Mouse (Mus musculus): ENCODE data around the gene Cln6.
"Not testable (repeated sequence)": the region's sequence is repeated elsewhere in the genome, so short reads cannot be mapped to it uniquely, and the experiment has no call there.

The Cln6 gene

DNA sequence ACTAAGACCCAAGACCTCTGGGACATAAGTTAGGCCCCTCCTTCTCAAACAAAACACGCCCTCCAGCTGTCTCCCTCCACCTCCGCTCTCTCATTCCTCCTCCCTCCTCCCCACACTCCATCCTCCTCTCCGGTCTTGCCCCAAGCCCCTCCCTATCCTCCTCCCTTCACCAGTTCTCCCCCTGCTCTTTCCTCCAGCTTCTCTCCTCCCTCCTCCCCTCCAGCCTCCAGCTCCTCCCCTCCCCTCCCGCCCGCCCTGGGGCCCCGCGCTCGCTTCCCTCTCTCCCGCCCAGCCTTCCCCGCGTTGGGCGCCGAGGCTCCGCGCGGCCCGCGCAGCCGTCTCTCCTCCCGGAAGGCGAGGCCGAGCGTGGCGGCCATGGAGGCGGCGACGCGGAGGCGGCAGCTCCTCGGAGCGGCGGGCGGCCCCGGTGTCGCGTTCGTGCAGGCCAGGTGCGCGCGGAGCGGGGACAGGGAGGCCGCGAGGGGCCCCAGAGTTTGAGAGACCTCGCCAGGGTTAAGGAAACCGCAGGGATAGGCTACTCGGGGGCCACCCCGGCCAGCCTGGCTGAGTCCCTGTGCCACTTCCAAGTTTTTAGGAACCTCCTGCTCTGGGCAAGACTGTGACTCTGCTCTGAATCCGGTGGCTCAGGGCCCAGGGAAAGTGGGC, at the start of gene Cln6:
Gene Cln6 (plus strand): TSS at position 280 of the 666 bp plus-strand sequence.
- DNase-seq, result peak; percentile 70

DNA sequence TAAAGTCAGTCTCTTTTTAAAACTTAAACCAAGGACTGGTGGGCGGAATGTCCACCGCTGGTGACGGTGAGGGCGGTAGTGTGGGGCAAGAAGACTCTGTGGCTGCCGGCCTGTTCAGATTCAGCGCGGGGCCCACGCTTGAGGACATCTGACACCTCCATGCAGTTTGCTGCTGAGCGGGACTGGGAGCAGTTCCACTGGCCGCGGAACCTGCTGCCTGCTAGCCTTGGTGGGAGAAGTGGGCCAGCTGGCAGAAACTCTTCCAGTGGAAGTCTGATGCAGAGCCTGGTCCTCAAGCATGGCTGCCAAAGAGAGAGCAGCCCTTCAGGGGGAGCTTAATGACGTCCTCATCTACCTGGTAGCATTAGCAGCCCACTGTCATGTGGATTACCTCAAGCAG, 48.7 kb upstream of the Cln6 start:
- DNase-seq, result no peak

DNA sequence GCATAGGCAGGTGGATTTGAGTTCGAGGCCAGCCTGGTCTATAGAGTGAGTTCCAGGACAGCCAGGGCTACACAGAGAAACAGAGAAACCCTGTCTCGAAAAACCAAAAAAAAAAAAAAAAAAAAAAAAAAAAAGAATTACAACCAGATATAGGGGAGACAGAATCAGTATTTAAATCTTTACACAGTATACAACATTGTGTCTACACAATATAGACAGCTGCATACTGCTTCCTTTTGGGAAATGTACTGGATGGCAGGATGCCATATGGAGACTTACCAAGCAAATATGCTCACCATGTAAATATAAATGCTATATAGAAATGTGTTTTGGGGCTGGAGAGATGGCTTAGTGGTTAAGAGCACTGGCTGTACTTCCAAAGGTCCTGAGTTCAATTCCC, 39.4 kb upstream of the Cln6 start:
- DNase-seq, result not testable (repeated sequence)

DNA sequence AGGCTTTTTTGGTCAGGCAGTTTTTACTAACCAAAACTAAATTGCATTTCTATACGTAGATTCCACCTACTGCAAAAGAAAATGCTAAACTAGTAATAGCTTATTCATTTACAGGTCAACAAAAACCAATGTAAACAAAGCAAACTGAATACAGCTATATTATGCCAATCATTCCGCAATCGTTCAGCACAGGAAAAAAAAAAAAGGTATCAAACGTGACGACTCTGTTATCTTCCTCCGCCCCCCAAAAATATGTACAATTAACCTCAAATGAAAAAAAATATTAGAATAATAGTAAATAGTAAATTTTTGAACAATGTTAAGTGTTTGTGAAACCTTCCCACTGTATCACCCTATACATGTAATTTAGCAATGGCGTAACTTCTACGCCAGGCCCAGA, 28.5 kb upstream of the Cln6 start:
- no peak for DNase-seq

DNA sequence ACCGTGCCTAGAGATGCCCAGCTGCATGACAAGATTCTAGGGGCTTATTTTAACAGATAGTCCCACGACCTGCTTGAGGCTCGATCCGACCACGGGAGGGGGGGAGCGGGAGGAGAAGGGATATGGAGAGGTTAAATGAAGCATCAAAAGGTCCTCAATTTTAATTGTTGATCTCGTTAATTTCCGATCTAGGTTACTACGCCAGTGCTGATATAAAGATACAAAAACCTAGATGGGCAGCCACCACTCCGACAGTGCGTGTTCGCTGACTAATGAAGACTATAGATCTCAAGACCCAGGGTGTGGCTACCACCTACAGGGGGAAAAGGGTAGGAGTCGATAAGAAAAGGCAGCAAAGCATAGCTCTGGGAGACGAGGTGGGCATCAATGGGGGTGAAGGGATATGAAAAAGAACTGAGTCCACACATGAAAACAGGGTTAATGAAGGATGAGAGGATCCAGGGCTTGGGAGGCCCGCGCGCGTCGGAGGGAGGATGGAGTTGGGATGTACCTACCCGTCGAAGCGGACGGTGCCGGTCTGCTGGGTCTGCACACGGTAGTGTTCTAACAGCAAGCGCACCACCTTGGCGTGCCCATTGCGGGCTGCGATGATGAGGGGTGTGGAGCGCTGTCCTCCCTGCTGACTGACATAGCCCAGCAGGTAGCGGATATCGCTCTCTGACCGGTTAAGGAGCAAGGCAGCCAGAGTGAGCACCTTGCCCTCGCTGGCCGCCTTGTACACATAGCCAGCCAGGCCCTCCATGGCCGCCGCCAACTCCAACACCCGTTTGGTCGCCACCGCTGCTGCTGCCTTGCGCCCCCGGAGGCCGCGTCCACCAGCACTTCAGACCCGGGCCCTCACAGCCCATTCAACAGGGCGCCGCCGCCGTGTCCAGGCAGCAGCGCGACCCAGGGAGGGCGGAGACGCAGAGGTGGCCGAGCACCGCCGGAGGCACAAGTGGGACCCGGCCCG, 27.8 kb upstream of the Cln6 start:
- DNase-seq, result no peak

DNA sequence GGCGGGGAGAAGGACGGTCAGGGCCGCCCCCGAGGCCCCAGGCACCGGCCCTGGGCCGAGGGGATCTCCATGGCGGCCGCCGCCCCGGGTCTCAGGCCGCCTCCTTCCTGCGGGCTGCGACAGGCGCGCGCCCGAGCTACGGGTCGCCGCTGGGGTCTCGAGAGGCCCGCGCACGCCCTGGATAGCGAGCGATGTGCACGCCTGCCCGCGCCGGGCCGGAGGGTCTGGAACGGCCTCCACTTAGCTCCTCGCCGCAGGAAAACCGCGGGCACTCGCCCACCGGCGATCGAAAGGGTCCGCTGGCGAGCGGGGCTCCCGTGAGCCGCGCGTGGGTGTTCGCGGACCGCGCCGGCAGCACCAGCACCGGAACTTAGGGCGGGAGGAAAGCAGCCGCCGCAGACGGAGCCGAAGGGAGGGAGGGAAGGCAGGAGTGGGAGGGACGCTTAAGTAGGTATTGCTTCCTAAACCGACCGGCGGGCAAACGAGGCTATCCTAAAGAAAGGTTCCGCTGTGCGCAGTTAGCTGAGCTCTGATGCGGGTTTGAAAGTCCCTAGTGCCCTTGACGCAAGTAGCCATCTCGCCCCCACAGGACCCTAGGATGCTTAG, 27.0 kb upstream of the Cln6 start, which contains the start of gene Fem1b:
Gene Fem1b (minus strand): TSS at position 419 of the 606 bp plus-strand sequence.
- DNase-seq, result peak; percentile 91

DNA sequence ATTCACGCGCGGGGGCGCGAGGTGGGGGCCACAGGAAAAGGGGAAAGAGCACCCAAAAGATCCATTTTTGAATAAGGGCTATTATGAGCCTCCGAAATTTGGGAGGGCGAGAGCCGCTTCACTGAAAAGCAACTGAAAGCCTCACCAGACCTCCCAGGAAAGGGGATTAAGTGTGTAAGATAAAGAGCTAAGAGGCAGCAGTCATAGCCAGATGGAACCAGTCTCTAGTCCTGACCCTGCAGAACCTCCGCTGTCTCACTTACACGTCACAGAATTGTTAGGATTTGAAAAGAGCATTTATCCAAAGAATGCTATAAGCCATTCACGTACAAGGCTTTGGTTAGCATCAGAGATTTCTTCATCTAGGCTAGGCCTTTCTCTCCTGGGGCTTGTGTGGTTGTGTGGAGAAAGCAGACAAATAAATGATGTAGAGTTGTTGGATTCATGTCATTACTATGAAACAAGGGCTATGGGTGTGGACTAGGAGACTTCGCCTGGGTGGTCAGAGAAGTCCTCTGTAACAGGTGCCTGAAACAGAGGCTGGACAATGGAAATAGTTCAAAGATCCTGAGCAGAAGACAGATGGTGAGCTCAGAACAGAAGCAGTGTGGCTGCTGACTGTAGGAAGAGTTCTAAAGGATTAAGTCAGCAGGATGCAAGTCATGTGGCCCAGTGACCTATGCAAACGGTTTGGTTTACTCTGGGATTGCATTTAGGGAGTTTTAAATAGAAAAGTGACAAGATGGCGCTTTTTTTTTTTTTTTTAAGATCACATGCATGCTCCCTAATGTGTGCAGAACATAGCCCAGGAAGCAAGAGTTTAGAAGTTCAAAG, 26.2 kb upstream of the Cln6 start:
- DNase-seq, result no peak

DNA sequence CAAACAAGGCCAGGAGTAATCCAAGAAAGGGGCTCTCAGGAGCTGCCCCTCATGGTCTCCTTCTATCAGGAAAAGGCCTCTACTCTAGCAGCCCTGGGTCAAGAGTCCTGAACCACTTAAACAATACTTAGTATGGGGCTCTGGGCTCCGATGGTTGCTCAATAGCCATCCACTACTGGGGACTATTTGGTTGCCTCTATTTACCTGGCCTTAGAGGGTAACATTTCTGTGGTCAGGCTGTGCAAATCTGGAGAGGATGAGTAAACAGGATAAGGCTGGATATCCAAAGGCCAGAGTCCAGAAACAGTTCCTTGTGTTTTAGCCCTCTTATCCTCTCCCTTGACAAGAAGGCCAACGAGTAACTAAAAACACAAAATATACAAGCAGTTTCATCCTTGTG, 23.8 kb upstream of the Cln6 start:
- no peak for DNase-seq

DNA sequence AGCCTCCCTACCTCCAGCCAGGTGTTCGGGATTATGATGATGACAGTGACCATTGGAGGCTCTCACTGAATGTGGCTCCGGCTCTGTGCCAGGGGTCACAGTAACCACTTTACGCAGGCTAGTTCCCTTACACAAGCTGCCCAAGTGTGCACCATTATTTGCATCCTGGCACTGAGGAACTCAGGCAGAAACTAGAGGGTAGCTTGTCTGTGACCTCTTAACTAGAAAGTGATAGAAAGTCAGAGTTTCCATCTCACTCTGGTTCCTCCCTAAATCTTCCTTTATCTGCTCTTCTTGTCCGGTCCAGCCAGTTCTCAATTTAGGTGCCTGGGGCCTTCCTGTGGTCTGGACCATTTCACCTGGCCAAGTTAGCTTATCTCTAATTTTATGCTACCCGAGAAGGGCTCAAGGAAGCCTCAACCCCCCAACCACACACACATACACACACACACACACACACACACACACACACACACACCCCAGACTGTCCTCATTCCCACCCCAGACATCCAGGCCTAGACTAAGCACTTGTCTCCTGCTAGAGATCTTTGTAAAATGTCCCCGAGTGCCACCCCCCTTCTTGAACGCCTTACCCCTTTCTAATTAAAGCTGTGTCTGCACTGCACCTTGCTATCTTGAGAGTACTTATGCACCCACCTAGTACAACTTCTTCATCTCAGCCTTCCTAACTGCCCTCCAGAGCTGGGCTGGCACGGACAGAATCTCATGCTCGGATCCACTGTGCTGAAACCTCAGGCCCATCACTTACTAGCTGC, 22.1 kb upstream of the Cln6 start:
- no peak for DNase-seq

DNA sequence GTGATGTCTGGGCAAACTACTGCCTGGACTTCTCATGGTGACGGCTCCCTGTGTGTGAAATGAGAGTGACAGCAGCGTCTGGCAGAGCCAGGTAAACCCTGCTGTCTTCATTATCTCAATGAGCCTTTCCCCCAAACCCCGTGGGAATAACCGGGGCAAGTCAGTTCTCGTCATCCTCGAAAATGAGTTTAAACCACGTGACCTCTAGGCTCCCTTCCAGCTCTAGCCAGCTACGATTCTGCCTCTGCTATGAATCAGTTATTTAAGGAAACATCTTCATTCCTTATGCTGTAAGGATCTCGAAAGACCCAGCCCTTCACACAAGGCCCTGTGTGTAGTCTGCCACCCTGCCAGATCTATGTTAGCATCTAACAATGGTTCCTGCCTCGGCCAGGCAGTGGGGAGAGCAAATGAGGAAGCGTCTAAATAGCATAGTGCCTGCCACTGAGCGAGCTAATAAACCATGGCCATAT, 21.4 kb upstream of the Cln6 start:
- no peak for DNase-seq

DNA sequence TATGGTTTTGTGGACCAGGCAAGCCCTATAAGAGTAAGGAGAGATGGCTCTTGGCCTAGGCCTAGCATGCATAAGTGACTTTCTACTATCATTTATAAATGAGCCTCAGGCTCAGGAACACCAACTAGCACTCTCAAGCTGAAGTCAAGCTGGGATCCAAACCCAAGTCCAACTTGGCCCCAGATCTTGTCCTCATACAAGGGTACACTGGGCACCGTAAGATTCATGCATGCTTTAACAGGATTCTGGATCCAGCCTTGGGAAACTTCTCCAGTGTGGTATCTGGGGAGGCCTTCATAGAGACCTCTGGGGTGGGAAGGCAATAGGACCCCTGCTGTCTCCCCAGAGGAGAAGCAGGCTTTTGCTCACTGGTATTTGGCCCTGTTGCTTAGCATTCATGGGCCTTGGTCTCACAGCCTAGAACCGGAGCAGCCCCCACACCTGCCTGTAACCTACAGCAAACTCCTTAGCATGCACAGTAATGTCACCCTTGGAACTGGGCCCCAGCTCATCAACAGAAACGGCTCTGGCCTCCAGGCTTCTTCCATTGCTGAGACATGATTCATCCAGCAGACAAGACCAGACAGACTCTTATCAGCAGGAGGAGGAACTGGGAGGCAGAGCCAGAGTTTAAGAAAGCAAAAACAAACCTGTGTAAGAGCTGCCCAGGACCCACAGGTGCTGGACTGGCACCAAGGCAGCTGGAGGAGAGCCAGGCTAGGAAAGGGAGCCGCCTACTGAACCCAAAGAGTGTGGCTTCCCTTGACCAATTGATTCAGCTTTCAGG, 20.6 kb upstream of the Cln6 start:
- no peak for DNase-seq

DNA sequence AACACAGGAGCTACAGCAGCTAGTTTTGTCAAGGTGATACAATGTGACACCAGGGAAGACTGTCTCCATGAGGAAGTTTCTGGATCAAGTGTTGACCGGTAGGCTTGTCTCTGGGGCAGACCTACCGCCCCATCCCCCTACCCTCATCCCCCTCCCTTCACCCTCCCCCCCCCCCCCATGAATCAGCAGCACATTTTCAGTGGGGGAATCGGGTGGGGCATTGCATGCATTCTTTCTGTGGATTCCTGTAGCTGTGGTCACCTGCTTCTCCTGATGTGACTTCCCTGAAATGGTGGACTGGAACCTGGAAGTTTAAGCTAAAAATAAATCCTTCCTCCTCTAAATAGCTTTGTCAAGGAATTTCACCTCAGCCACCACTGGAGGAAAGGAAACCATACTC, 19.1 kb upstream of the Cln6 start:
- DNase-seq, result no peak

DNA sequence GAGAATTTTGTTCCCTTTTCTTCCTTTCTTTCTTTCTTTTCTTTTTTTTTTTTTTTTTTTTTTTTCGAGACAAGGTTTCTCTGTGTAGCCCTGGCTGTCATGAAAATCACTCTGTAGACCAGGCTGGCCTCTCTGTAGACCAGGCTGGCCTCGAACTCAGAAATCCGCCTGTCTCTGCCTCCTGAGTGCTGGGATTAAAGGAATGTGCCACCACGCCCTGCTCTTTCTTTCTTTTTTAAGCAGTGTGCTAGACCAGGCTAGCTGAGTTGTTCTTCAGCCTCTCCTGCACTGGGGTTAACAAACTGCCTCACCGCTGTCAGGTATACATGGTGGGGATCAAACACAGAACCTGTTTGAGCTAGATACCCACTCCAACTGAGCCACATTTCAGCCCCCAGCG, 18.7 kb upstream of the Cln6 start:
- not testable (repeated sequence) for DNase-seq

DNA sequence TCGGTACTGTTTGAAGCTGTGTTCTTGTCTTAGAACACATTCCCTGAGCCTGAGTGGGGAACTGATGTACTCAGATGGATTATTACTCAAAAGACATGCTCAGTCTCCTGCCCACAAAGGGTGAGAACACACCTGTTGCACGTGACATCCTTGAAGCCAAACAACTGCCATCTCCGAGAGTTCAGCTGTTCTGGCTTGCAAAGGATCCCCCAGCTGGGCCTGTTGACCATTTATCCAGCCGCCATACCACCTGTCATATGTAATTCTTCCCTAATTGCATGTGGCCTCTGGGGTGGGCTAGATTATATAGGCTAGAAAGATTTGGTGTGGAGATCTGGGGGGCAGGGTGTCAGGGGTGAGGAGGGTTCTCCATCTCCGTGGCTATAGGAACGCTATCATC, 17.8 kb upstream of the Cln6 start:
- no peak for DNase-seq

DNA sequence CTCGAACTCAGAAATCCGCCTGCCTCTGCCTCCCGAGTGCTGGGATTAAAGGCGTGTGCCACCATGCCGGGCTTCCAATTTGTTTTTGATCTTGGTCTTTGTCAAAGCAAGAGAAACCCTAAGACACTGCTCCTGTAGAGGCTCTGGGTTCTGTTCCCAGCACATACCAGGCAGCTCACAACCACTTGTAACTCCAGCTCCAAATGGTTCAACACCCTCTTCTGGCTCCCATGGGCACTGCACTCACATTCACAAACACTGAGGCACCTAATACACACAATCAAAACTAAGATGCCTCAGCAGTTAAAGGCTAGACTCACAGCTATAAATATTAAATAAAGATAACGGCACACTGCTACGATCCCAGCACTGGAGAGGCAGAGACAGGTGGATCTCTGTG, 16.8 kb upstream of the Cln6 start:
- no peak for DNase-seq

DNA sequence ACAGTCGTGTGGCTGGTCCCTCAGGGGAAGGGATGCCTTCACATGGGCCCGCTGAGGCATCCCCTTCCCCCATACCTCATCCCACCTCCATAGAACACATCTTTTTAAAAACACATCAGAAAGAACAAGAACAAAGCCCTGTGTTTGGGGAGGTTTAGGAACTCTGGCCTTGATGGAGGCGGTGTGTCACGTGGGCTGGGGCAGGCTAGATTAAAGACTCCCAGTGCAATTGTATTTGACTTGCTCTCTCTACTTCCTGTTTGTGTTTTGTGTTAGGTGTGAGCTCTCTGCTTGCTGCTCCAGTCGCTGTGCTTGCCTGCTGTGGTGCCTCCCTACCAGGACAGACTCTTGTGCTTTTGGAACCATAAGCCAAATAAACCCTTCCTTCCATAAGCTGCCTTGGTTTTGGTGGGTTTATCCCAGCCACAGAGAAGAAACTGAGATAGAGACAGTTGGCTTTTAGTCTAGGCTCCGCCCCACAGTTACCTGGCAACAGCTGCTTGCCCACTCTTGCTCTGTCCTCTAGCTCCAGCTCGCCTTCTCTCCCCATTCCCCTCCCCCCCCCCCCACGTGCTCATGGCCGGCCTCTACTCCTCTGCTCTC, 12.7 kb upstream of the Cln6 start:
- no peak for DNase-seq

DNA sequence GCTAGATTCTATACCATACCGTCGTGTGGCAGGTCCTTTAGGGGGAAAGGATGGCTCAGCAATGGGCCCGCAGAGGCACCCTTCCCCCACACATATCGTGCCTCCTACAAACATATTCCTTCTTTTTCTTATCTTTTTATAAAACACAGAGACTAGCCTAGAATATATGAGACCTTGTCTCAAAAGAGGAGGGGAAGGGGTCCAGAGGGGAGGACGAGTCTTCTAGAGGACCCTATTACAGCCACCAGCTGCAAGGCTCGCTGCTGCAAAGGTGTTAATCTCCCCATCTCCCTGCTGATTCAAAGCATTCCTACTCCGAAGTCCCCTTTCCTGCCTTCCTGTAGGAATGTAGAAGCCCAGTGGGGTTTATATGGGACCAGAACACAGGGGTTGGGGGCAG, 12.1 kb upstream of the Cln6 start:
- no peak for DNase-seq

DNA sequence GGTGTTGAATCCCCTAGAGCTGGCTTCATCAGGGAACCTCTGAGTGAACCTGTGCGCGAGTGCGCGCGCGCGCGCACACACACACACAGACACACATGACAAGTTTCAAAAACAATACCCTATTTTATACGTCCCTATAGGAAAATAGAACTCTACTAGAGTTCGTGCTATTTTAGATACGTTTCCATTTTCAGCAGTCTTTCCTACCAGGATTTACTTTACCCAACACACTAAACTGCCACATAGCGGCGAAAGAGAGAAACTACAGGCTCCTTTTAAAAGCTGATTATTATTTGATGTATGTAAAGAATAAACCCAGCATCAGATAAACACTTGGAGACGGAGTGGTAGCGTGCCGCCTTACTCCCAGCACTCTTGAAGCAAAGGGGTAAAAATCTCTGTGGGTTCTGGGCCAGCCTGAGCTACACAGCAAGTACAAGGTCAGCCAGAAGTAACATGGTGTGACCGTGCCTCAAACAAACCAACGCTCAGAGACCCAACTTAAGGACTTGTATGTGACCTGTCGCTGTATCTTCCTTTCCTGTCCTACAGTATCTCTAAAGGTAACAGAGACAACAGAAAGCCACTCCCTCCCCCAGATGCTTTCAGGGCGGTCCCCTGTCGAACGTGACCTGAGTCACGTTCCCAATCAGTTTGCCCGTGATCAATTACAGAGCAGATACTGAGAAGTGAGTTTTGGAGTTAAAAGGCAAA, 10.5 kb upstream of the Cln6 start:
- no peak for DNase-seq

DNA sequence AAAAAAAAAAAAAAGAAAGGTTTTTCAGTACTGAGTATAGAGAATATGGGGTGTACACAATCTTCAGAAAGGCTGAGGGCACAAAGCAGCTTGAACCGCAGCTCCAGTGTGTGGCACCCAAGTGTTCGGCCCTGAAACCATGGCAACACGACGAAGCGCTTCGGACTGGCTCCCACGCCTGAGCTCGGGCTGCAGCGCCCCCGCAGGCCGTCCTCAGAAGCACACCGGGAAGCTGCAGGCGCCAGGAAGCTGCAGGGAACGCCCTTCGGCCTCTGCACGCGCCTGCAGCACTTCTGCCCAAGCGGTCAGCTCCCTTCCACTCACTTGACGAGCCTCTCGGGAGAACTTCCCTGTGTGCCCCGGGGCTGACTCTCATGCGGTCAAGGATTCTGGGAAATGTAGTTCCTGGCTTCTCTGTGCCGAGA, 9.9 kb upstream of the Cln6 start:
- peak; percentile 91 for DNase-seq

DNA sequence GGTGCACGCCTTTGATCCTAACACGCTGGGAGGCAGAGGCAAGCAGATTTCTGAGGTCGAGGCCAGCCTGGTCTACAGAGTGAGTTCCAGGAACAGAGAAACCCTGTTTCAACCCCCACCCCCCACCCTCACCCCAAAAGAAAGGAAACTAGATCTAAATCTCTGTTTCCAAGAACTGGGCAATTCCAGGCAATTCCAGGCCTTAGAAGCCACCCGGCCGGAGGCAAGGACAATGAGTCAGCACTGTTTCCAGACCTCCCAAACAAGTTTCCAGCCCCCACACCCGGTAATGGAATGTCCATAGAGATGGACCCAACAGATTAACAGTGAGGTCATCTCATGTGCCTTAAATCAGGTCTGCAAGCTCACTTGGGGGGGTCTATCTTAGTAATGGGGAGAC, 8.7 kb upstream of the Cln6 start:
- no peak for DNase-seq
